Mouse (Mus musculus): ENCODE measurements around the gene Slc25a25. TPM values are rescaled to one million over a fixed set of nuclear protein-coding genes. Genes with fewer than 3 reads are reported as not detected.

Slc25a25 gene
- polyA plus RNA-seq, 1 experiment from 2014 or later = 12.2 TPM

GRCm38 (mm10) chr2:32418430-32419151 is 32.7 kb downstream of the Slc25a25 start:
- Histone ChIP-seq H3K36me3 (ENCODE audit: control insufficient read depth, insufficient read depth) (peaks cover 35% of the 10 kb centered on the region), H3K27ac (ENCODE audit: low read length) (no peak overlapping the region), H3K27me3 (ENCODE audit: control insufficient read depth, insufficient read depth, low read length) (no peaks in the 10 kb centered on the region), H3K4me1 (ENCODE audit: control insufficient read depth, insufficient read depth, low read length) (peaks cover 16% of the 10 kb centered on the region), H3K9me3 (replicated peaks; ENCODE audit: control insufficient read depth, low read length) (no peaks in the 10 kb centered on the region), H3K9ac (ENCODE audit: low read length) (no peak overlapping the region), H3K4me2 (ENCODE audit: low read depth, low read length) (no peak overlapping the region), H3K4me3 (ENCODE audit: low read length) (no peak overlapping the region)
- 78% methylated on average over 12 of the region's 12 CpGs for WGBS
- ATAC-seq (replicated peaks; ENCODE audit: extremely low read depth, insufficient read depth, low FRiP score) = no peak

- Histone ChIP-seq H3K4me2 (ENCODE audit: low read depth, low read length) (no peak overlapping the region), H3K4me1 (ENCODE audit: control insufficient read depth, insufficient read depth, low read length) (peaks cover 5% of the 10 kb centered on the region), H3K9ac (ENCODE audit: low read length) (no peak overlapping the region), H3K9me3 (replicated peaks; ENCODE audit: control insufficient read depth, low read length) (no peaks in the 10 kb centered on the region), H3K27me3 (ENCODE audit: control insufficient read depth, insufficient read depth, low read length) (no peaks in the 10 kb centered on the region), H3K4me3 (ENCODE audit: low read length) (no peak overlapping the region), H3K36me3 (ENCODE audit: control insufficient read depth, insufficient read depth) (peaks cover 35% of the 10 kb centered on the region), H3K27ac (ENCODE audit: low read length) (no peak overlapping the region)
- 87% methylated on average over 8 of the region's 8 CpGs for WGBS
- ATAC-seq (replicated peaks; ENCODE audit: extremely low read depth, insufficient read depth, low FRiP score) = no peak
These were observed 33.8 kb downstream of the Slc25a25 start for GRCm38 (mm10) chr2:32417486-32417885.

GRCm38 (mm10) chr2:32416556-32416955 is 34.7 kb downstream of the Slc25a25 start:
- H3K4me2 ChIP-seq (ENCODE audit: low read depth, low read length) = no peak overlapping the region
- H3K36me3 ChIP-seq (ENCODE audit: control insufficient read depth, insufficient read depth) = peaks cover 35% of the 10 kb centered on the region
- WGBS = 80% methylated on average over 2 of the region's 2 CpGs

GRCm38 (mm10) chr2:32415801-32416200 is 35.4 kb downstream of the Slc25a25 start:
- WGBS = 94% methylated on average over 12 of the region's 12 CpGs
- no peak overlapping the region for H3K9ac ChIP-seq (ENCODE audit: low read length)
- peaks cover 35% of the 10 kb centered on the region for H3K36me3 ChIP-seq (ENCODE audit: control insufficient read depth, insufficient read depth)
- H3K9me3 ChIP-seq (replicated peaks; ENCODE audit: control insufficient read depth, low read length) = no peaks in the 10 kb centered on the region
- peaks cover 4% of the 10 kb centered on the region; the same call in 1 of the 2 replicates for H3K4me1 ChIP-seq (ENCODE audit: control insufficient read depth, insufficient read depth, low read length)
- H3K27me3 ChIP-seq (ENCODE audit: control insufficient read depth, insufficient read depth, low read length) = no peaks in the 10 kb centered on the region
- no peak overlapping the region for H3K4me2 ChIP-seq (ENCODE audit: low read depth, low read length)
- H3K27ac ChIP-seq (ENCODE audit: low read length) = no peak overlapping the region
- no peak for ATAC-seq (replicated peaks; ENCODE audit: extremely low read depth, insufficient read depth, low FRiP score)
- no peak overlapping the region for H3K4me3 ChIP-seq (ENCODE audit: low read length)

More at GRCm38 (mm10) chr2:32416556-32416955, 34.7 kb downstream of the Slc25a25 start:
- no peak overlapping the region for H3K27ac ChIP-seq (ENCODE audit: low read length)
- H3K4me1 ChIP-seq (ENCODE audit: control insufficient read depth, insufficient read depth, low read length) = peaks cover 4% of the 10 kb centered on the region; the same call in 1 of the 2 replicates
- no peak for ATAC-seq (replicated peaks; ENCODE audit: extremely low read depth, insufficient read depth, low FRiP score)
- no peaks in the 10 kb centered on the region for H3K9me3 ChIP-seq (replicated peaks; ENCODE audit: control insufficient read depth, low read length)
- no peak overlapping the region for H3K4me3 ChIP-seq (ENCODE audit: low read length)
- no peaks in the 10 kb centered on the region for H3K27me3 ChIP-seq (ENCODE audit: control insufficient read depth, insufficient read depth, low read length)
- no peak overlapping the region for H3K9ac ChIP-seq (ENCODE audit: low read length)

GRCm38 (mm10) chr2:32413936-32414335 is 37.3 kb downstream of the Slc25a25 start:
- H3K4me1 ChIP-seq (ENCODE audit: control insufficient read depth, insufficient read depth, low read length) = no peaks in the 10 kb centered on the region
- no peaks in the 10 kb centered on the region for H3K9me3 ChIP-seq (replicated peaks; ENCODE audit: control insufficient read depth, low read length)
- H3K4me3 ChIP-seq (ENCODE audit: low read length) = no peak overlapping the region
- peaks cover 27% of the 10 kb centered on the region for H3K36me3 ChIP-seq (ENCODE audit: control insufficient read depth, insufficient read depth)
- no peak overlapping the region for H3K4me2 ChIP-seq (ENCODE audit: low read depth, low read length)
- H3K27me3 ChIP-seq (ENCODE audit: control insufficient read depth, insufficient read depth, low read length) = no peaks in the 10 kb centered on the region
- H3K9ac ChIP-seq (ENCODE audit: low read length) = no peak overlapping the region
- 37% methylated on average over 5 of the region's 5 CpGs for WGBS
- H3K27ac ChIP-seq (ENCODE audit: low read length) = no peak overlapping the region
- no peak for ATAC-seq (replicated peaks; ENCODE audit: extremely low read depth, insufficient read depth, low FRiP score)

- Histone ChIP-seq H3K4me3 (ENCODE audit: low read length) (no peak overlapping the region), H3K27ac (ENCODE audit: low read length) (no peak overlapping the region), H3K9ac (ENCODE audit: low read length) (no peak overlapping the region), H3K27me3 (ENCODE audit: control insufficient read depth, insufficient read depth, low read length) (no peaks in the 10 kb centered on the region), H3K9me3 (replicated peaks; ENCODE audit: control insufficient read depth, low read length) (no peaks in the 10 kb centered on the region), H3K4me1 (ENCODE audit: control insufficient read depth, insufficient read depth, low read length) (no peaks in the 10 kb centered on the region), H3K36me3 (ENCODE audit: control insufficient read depth, insufficient read depth) (peaks cover 26% of the 10 kb centered on the region), H3K4me2 (ENCODE audit: low read depth, low read length) (no peak overlapping the region)
- no peak for ATAC-seq (replicated peaks; ENCODE audit: extremely low read depth, insufficient read depth, low FRiP score)
- WGBS = 81% methylated on average over 6 of the region's 6 CpGs
These were observed 38.3 kb downstream of the Slc25a25 start for GRCm38 (mm10) chr2:32412742-32413531.

- Histone ChIP-seq H3K9me3 (replicated peaks; ENCODE audit: control insufficient read depth, low read length) (no peaks in the 10 kb centered on the region), H3K27me3 (ENCODE audit: control insufficient read depth, insufficient read depth, low read length) (no peaks in the 10 kb centered on the region), H3K9ac (ENCODE audit: low read length) (no peak overlapping the region), H3K4me2 (ENCODE audit: low read depth, low read length) (no peak overlapping the region), H3K36me3 (ENCODE audit: control insufficient read depth, insufficient read depth) (peaks cover 11% of the 10 kb centered on the region), H3K4me3 (ENCODE audit: low read length) (no peak overlapping the region), H3K27ac (ENCODE audit: low read length) (no peak overlapping the region), H3K4me1 (ENCODE audit: control insufficient read depth, insufficient read depth, low read length) (no peaks in the 10 kb centered on the region)
- 79% methylated on average over 7 of the region's 7 CpGs for WGBS
- ATAC-seq (replicated peaks; ENCODE audit: extremely low read depth, insufficient read depth, low FRiP score) = no peak
These were observed 39.8 kb downstream of the Slc25a25 start for GRCm38 (mm10) chr2:32411407-32411806.

- Histone ChIP-seq H3K4me1 (ENCODE audit: control insufficient read depth, insufficient read depth, low read length) (no peaks in the 10 kb centered on the region), H3K27me3 (ENCODE audit: control insufficient read depth, insufficient read depth, low read length) (no peaks in the 10 kb centered on the region), H3K9me3 (replicated peaks; ENCODE audit: control insufficient read depth, low read length) (no peaks in the 10 kb centered on the region), H3K36me3 (ENCODE audit: control insufficient read depth, insufficient read depth) (no peaks in the 10 kb centered on the region), H3K9ac (ENCODE audit: low read length) (no peak overlapping the region), H3K4me2 (ENCODE audit: low read depth, low read length) (no peak overlapping the region), H3K27ac (ENCODE audit: low read length) (no peak overlapping the region), H3K4me3 (ENCODE audit: low read length) (no peak overlapping the region)
- ATAC-seq (replicated peaks; ENCODE audit: extremely low read depth, insufficient read depth, low FRiP score) = no peak
- 61% methylated on average over 25 of the region's 25 CpGs for WGBS
These were observed 42.5 kb downstream of the Slc25a25 start for GRCm38 (mm10) chr2:32408429-32409424.
